Mouse (Mus musculus) kidney, postnatal 0 days (tissue): Measurements from ENCODE around the gene Egr2. TPM values are rescaled to one million over a fixed set of nuclear protein-coding genes. Genes with fewer than 3 reads are reported as not detected.

ENCODE experiments used
- ATAC-seq: fragments of 200-750 bp; cut with Nextera tagmentation; replicated peaks from 2 replicates; pipeline ENCODE4 v1.8.0; 2017; ENCODE audit warnings: low read depth, moderate number of reproducible peaks, moderate TSS enrichment, moderate library complexity; ENCODE audit not compliant: low FRiP score
- DNase-seq: peaks from one replicate; pipeline ENCODE4 v3.0.0-alpha.2; 2016; ENCODE audit warnings: low spot score
- H3K27ac ChIP-seq: fragments of 300-500 bp; sonication (generic); 2 replicates; pipeline ENCODE4 v1.5.1; 2014; ENCODE audit warnings: mild to moderate bottlenecking
- H3K27me3 ChIP-seq: fragments of 300-500 bp; sonication (generic); 2 replicates; pipeline ENCODE4 v1.6.1; 2014; ENCODE audit warnings: low read length, mixed read lengths; ENCODE audit not compliant: insufficient read depth
- H3K36me3 ChIP-seq: fragments of 300-500 bp; sonication (generic); 2 replicates; pipeline ENCODE4 v1.6.1; 2014; ENCODE audit warnings: low read length, mixed read lengths; ENCODE audit not compliant: insufficient read depth
- H3K4me1 ChIP-seq: fragments of 300-500 bp; sonication (generic); replicated peaks from 2 replicates; pipeline ENCODE4 v1.6.1; 2014; ENCODE audit warnings: antibody characterized with exemption, low read length, mixed read lengths; ENCODE audit not compliant: insufficient read depth
- H3K4me2 ChIP-seq: fragments of 300-500 bp; sonication (generic); 2 replicates; pipeline ENCODE4 v1.6.1; 2014; ENCODE audit warnings: mild to moderate bottlenecking, low read length, moderate library complexity, mixed read lengths
- H3K4me3 ChIP-seq: fragments of 300-500 bp; sonication (generic); replicated peaks from 2 replicates; pipeline ENCODE4 v1.5.1; 2014; ENCODE audit warnings: low read depth, low read length
- H3K9ac ChIP-seq: fragments of 300-500 bp; sonication (generic); 2 replicates; pipeline ENCODE4 v1.6.1; 2014; ENCODE audit warnings: low read depth, low read length
- H3K9me3 ChIP-seq: fragments of 300-500 bp; sonication (generic); replicated peaks from 2 replicates; pipeline ENCODE4 v1.6.1; 2016; ENCODE audit warnings: low read length, inconsistent platforms, mixed read lengths
- CTCF ChIP-seq: IDR thresholded peaks from 2 replicates; pipeline ENCODE4 v1.5.1; 2016; ENCODE audit warnings: antibody characterized with exemption, low read depth, mild to moderate bottlenecking, moderate library complexity
- WGBS: fragments of 180-500 bp; shearing (Covaris S2); extraction: QIAGEN DNeasy Blood & Tissue Kit; methylation state at CpG from one replicate; pipeline ENCODE4 v1.1.7; 2014; 5-methylcytosine and 5-hydroxymethylcytosine counted together
- polyA plus RNA-seq: library from polyadenylated mRNA; unstranded; fragments of >200 nt; fragmentation: Nextera tagmentation; extraction: Ambion mirVana; gene quantifications from 2 replicates; pipeline ENCODE4 v1.2.1, GENCODE M21; 2015

Gene Egr2
- 0.82 and 0.88 TPM in 2 replicates for polyA plus RNA-seq

GRCm38 (mm10) chr10:67535256-67535655, at the start of gene Egr2:
Gene Egr2, plus strand, starts transcription at chr10:67535475.
- H3K9ac ChIP-seq = no peak within 1 kb of the TSS
- H3K27ac ChIP-seq = no peak within 1 kb of the TSS
- WGBS = 0% methylated on average over 33 of the region's 37 CpGs

DNA sequence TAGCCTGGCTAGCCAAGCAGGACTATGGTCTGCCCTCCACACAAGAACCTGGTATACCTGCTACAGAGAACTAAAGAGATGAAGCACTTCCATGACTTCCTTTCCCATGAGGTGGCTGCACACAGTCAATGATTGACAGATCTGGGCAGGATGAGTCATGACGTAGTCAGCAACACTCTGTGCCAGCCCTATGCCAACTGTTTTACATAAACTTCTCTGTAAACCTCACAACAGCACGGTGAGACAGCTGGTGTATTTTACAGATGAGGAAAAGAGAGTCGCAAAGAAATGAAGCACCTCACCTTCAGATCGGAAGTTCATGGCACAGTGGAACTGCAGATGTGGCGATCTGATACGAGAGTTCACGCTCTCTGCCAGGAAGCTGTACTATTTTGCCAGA, 47.8 kb upstream of the Egr2 start:
- Histone ChIP-seq H3K27ac (no peak overlapping the region), H3K9me3 (no peaks in the 10 kb centered on the region), H3K9ac (no peak overlapping the region), H3K4me1 (no peaks in the 10 kb centered on the region), H3K27me3 (no peaks in the 10 kb centered on the region), H3K4me2 (no peak overlapping the region), H3K36me3 (no peaks in the 10 kb centered on the region), H3K4me3 (no peak overlapping the region)
- DNase-seq (no peak), ATAC-seq (0 out of 2 replicates have a peak, but pooled peaks have one; percentile 40)
- no peak for TF ChIP-seq CTCF
- WGBS = 78% methylated on average over 7 of the region's 7 CpGs

More at GRCm38 (mm10) chr10:67535256-67535655, at the start of gene Egr2:
- peaks cover 54% of the 10 kb centered on the region for H3K27me3 ChIP-seq
- peaks cover 12% of the 10 kb centered on the region; the same call in 1 of the 2 replicates for H3K4me1 ChIP-seq
- H3K4me2 ChIP-seq = peak within 1 kb of the TSS; percentile 90
- H3K36me3 ChIP-seq = no peaks in the 10 kb centered on the region
- DNase-seq = peak; percentile 43
- H3K9me3 ChIP-seq = no peaks in the 10 kb centered on the region
- ATAC-seq = no peak
- H3K4me3 ChIP-seq = peak within 1 kb of the TSS; percentile 53
- TF ChIP-seq CTCF = 0 out of 2 replicates have a peak, but pooled peaks have one; percentile 37

DNA sequence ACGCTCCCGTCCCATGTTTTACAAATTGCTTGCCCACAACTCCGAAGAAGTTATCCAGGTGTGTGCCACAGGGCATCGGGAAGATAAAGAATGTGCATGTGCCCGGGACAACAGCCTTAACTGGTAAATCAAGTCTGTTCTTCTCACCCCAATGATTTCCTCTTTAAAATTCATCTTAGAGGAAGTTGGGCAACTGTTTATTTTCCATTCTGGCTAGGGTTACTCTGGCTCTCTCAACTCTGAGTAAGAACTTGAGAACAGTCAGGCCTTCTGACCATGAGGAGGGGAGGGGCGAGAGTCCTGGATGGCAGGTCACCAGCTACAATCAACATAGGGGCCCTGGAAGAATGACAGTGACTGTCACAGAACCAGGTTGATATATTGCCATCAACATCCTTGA, 45.4 kb upstream of the Egr2 start:
- WGBS = 72% methylated on average over 6 of the region's 6 CpGs
- H3K4me3 ChIP-seq = no peak overlapping the region

DNA sequence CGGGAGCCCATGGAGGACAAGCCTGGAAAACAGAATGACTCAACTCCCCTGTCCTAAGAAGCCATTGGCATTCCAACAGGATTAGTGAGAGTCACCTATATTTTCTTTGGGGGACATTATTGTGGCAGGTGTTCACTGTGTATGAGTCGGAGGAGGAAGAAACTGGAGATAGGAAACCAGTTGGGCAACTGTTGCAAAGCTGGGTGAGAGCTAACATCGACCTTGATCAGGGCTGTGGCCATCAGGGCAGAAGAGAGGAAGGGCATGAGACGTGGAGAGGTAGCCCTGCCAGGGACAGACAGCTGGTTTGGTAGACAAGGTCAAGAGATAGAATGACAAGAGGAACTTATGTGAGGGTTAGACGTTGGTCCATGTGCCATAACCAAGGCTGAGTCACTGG, 44.6 kb upstream of the Egr2 start:
- Histone ChIP-seq H3K9me3 (no peaks in the 10 kb centered on the region), H3K4me2 (no peak overlapping the region), H3K4me1 (no peaks in the 10 kb centered on the region), H3K9ac (no peak overlapping the region), H3K4me3 (no peak overlapping the region), H3K27ac (no peak overlapping the region), H3K36me3 (no peaks in the 10 kb centered on the region), H3K27me3 (no peaks in the 10 kb centered on the region)
- no peak for TF ChIP-seq CTCF
- ATAC-seq (no peak), DNase-seq (no peak)
- WGBS = 82% methylated on average over 5 of the region's 5 CpGs

More for the DNA sequence above, 45.4 kb upstream of the Egr2 start:
- Histone ChIP-seq H3K27ac (no peak overlapping the region), H3K36me3 (no peaks in the 10 kb centered on the region), H3K4me1 (no peaks in the 10 kb centered on the region), H3K27me3 (no peaks in the 10 kb centered on the region), H3K9me3 (no peaks in the 10 kb centered on the region), H3K9ac (no peak overlapping the region), H3K4me2 (no peak overlapping the region)
- no peak for ATAC-seq
- DNase-seq = no peak
- no peak for TF ChIP-seq CTCF

- Histone ChIP-seq H3K27ac (no peak overlapping the region), H3K27me3 (no peaks in the 10 kb centered on the region), H3K4me3 (no peak overlapping the region), H3K9ac (no peak overlapping the region), H3K9me3 (no peaks in the 10 kb centered on the region), H3K4me2 (no peak overlapping the region), H3K36me3 (no peaks in the 10 kb centered on the region), H3K4me1 (no peaks in the 10 kb centered on the region)
- WGBS = 83% methylated on average over 11 of the region's 11 CpGs
- DNase-seq = no peak
- no peak for ATAC-seq
- no peak for TF ChIP-seq CTCF
Observed at GRCm38 (mm10) chr10:67492161-67492571, 43.1 kb upstream of the Egr2 start.

DNA sequence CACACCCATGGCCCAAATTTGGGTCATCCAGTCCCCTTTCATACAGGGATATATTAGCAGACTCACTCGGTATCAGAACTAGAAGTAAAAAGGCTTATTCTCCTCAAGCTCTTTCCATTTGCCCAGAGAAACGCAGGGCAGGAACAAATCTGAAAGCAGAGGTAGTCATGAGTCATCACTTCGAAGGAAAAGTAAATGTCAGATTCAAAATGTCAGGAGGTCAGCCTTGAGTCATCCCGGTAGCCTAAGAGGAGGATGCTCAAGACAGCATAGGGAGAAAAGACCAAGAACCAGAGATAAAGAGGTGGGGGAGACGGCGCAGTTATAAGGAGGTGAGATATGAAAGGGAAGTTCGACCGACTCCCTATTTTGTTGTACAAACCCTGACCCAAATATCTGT, 41.7 kb upstream of the Egr2 start:
- Histone ChIP-seq H3K4me3 (no peak overlapping the region), H3K9me3 (no peaks in the 10 kb centered on the region), H3K4me2 (no peak overlapping the region), H3K27me3 (no peaks in the 10 kb centered on the region), H3K4me1 (no peaks in the 10 kb centered on the region), H3K27ac (no peak overlapping the region), H3K36me3 (no peaks in the 10 kb centered on the region), H3K9ac (no peak overlapping the region)
- TF ChIP-seq CTCF = no peak
- DNase-seq (no peak), ATAC-seq (no peak)
- WGBS = 80% methylated on average over 8 of the region's 8 CpGs
